Mouse (Mus musculus): ENCODE measurements around the gene Vmn1r40. TPM values are rescaled to one million over a fixed set of nuclear protein-coding genes. Genes with fewer than 3 reads are reported as not detected.

The Vmn1r40 gene
- polyA plus RNA-seq, 1 experiment: not detected

DNA sequence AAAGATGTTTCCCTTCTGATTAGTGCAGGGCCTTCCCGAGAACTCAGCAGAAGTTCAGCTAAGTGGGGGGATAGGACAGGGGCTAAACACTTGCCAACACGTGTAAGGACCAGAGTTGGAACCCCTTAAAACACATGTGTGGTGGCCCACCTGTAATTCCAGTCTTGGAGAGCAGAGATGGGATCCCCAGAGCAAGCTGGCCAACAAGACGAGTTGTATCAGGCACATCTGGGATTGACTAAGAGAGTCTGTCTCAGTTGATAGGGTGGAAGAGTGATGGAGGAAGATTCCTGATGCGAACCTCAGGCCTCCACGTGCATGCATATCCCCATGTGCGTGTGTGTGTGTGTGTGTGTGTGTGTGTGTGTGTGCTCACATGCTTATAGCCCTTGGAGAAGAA is 35.9 kb upstream of the Vmn1r40 start:
- Histone ChIP-seq H3K27ac (ENCODE audit: insufficient read depth, low read length) (no peak overlapping the region), H3K4me1 (ENCODE audit: control insufficient read depth, insufficient read depth, low read length) (no peaks in the 10 kb centered on the region), H3K4me3 (ENCODE audit: insufficient read depth, low read length) (no peak overlapping the region)
- TF ChIP-seq CTCF (IDR thresholded peaks at IDR 0.05; ENCODE audit: extremely low read depth, insufficient read depth, low read length): no peak
- no peak for TF ChIP-seq POLR2A (IDR thresholded peaks at IDR 0.05; ENCODE audit: extremely low read depth, insufficient read depth, low read length)

DNA sequence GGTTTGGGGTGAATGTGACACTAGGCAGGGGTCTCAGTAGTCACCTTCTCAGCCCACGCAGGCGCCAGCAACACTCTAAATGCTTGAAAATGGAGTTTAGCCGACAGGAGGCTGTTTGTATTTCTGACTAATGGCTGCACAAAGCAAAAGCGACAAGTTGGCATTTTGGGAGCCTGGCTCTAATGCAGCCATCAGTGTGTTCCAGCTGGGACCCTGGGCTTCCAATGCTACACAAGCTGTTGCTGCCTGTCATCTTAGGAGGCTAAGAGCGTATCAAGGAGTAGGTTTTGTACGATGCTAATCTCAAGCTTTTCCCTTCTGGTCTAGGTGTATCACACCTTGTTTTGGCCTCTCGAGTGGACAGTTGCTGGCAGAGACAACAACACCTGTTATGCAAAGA is 34.7 kb upstream of the Vmn1r40 start:
- H3K4me3 ChIP-seq (ENCODE audit: insufficient read depth, low read length): no peak overlapping the region
- TF ChIP-seq CTCF (IDR thresholded peaks at IDR 0.05; ENCODE audit: extremely low read depth, insufficient read depth, low read length) (no peak), POLR2A (IDR thresholded peaks at IDR 0.05; ENCODE audit: extremely low read depth, insufficient read depth, low read length) (no peak)
- no peaks in the 10 kb centered on the region for H3K4me1 ChIP-seq (ENCODE audit: control insufficient read depth, insufficient read depth, low read length)
- no peak overlapping the region for H3K27ac ChIP-seq (ENCODE audit: insufficient read depth, low read length)

DNA sequence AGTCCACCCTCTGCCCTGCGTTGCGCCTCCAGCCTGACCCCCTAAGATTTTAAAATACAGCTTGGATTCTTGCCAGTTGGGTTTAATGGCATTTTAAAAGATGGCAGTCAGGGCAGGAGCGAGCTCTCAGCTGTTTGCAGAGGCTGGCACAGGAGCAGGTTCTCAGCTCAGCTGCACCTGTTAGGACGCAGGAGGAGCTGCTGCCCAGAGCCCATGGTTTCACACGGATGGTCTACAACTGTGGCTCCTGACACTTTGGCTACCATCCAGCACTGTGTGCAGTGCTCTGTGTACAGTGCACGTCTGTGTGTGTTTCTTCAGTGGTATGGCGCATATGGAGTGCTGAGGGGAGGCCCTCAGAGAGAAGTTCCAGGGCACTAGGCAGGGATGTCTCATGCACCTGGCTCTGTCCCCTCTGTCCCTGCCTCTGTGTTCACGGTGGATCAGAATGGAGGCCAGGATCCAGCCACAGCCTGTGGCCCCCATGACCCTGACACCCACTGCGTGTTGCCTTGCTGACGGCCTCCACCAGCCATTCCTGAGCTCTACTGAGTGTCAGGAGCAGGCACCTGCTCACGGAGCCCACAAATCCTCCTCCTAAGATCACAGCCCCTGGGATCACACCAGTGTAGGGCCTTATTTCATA is 34.1 kb upstream of the Vmn1r40 start:
- no peak overlapping the region for H3K4me3 ChIP-seq (ENCODE audit: insufficient read depth, low read length)
- no peak overlapping the region for H3K27ac ChIP-seq (ENCODE audit: insufficient read depth, low read length)
- TF ChIP-seq POLR2A (IDR thresholded peaks at IDR 0.05; ENCODE audit: extremely low read depth, insufficient read depth, low read length) (no peak), CTCF (IDR thresholded peaks at IDR 0.05; ENCODE audit: extremely low read depth, insufficient read depth, low read length) (no peak)
- H3K4me1 ChIP-seq (ENCODE audit: control insufficient read depth, insufficient read depth, low read length): no peaks in the 10 kb centered on the region

DNA sequence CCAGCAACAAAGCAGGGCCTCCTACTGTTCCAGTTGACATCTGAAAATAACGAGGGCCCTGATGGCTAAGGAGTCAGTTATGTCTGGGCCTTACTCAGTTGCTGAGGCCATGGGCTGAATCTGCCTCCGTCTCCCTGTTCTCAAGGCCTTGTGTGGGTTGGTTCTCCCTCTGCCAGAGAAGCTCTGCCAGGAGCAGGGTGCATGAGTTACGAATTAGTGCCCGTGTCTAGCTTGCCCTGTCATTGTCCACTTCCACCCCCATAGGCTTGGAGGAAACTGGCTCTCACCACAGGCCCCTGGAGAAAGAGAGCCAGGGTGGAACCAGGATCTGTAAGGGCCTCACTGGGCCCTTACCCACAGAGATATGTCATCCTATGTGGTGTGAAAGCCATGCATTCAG is 28.8 kb upstream of the Vmn1r40 start:
- TF ChIP-seq POLR2A (IDR thresholded peaks at IDR 0.05; ENCODE audit: extremely low read depth, insufficient read depth, low read length) (no peak), CTCF (IDR thresholded peaks at IDR 0.05; ENCODE audit: extremely low read depth, insufficient read depth, low read length) (no peak)

DNA sequence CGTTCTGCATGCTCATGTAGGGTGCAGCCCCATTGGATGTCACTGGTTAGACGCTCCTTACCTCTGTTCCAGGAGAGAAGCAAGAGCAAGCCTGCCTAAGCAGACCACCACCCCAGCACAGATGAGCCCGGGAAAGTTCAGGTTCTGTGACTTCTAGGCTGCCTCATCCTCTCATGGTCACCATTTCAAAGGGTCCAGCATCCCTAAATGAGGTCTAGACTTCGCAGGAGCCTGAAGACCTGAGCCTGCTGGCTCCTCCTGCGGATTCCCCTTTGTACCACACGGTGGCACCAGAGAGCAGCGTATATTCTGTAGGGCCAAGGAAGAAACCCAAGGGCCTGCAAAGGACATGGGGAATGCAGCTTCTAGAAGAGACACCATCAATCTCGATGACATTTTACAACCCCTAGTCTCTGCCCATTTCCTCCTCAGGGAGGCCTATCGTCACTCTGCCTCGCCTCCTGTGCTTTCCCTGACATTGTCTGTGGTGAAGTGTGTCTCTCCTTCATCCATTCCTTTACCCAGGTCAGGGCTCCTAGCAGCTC is 28.0 kb upstream of the Vmn1r40 start:
- Histone ChIP-seq H3K27ac (ENCODE audit: insufficient read depth, low read length) (no peak overlapping the region), H3K4me3 (ENCODE audit: insufficient read depth, low read length) (no peak overlapping the region), H3K4me1 (ENCODE audit: control insufficient read depth, insufficient read depth, low read length) (no peaks in the 10 kb centered on the region)
- TF ChIP-seq POLR2A (IDR thresholded peaks at IDR 0.05; ENCODE audit: extremely low read depth, insufficient read depth, low read length) (no peak), CTCF (IDR thresholded peaks at IDR 0.05; ENCODE audit: extremely low read depth, insufficient read depth, low read length) (peak; percentile 84)

More for the DNA sequence above, 28.8 kb upstream of the Vmn1r40 start:
- Histone ChIP-seq H3K27ac (ENCODE audit: insufficient read depth, low read length) (no peak overlapping the region), H3K4me1 (ENCODE audit: control insufficient read depth, insufficient read depth, low read length) (no peaks in the 10 kb centered on the region), H3K4me3 (ENCODE audit: insufficient read depth, low read length) (no peak overlapping the region)

DNA sequence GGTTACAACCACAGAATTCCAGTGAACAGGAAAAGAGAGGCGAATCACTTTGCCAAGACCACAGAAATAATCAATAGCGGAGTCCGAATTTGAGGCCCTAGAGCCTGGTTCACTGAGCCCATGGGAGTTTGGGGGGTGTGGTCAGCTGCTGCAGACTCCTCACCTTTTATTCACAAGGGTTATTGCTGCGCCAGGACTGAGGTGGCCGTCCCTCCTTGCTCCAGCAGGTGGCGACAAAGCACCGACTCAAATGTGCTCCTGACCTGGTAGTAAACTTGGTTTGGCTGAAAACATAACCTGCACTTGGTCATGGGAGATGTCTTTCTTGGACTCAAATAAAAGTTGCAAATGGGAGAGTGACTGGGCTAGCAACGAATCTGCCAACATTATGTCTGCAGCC is 27.2 kb upstream of the Vmn1r40 start:
- Histone ChIP-seq H3K27ac (ENCODE audit: insufficient read depth, low read length) (no peak overlapping the region), H3K4me1 (ENCODE audit: control insufficient read depth, insufficient read depth, low read length) (no peaks in the 10 kb centered on the region), H3K4me3 (ENCODE audit: insufficient read depth, low read length) (no peak overlapping the region)
- TF ChIP-seq POLR2A (IDR thresholded peaks at IDR 0.05; ENCODE audit: extremely low read depth, insufficient read depth, low read length) (no peak), CTCF (IDR thresholded peaks at IDR 0.05; ENCODE audit: extremely low read depth, insufficient read depth, low read length) (peak; percentile 87)

DNA sequence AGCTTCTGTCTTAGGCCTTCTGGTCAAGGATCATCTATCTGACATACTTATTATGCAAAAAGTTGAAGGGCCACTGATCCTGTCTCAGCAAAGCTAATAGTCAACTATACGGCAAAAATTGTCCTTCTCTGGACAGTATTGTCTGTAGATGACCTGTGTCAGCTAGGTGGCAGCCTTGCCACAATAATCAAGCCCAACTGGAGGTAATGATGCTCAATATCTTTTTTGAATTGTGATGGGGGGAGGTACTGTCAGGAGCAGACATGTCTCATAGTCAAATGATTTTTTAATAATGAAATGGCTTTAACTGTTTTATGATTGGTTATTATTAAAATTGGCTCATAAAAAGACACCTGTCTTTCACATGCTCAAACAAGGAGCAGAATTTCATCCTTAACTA is 23.1 kb upstream of the Vmn1r40 start:
- Histone ChIP-seq H3K27ac (ENCODE audit: insufficient read depth, low read length) (no peak overlapping the region), H3K4me3 (ENCODE audit: insufficient read depth, low read length) (no peak overlapping the region), H3K4me1 (ENCODE audit: control insufficient read depth, insufficient read depth, low read length) (no peaks in the 10 kb centered on the region)
- peak; percentile 43; the same call in 1 of the 2 replicates for TF ChIP-seq CTCF (IDR thresholded peaks at IDR 0.05; ENCODE audit: extremely low read depth, insufficient read depth, low read length)
- TF ChIP-seq POLR2A (IDR thresholded peaks at IDR 0.05; ENCODE audit: extremely low read depth, insufficient read depth, low read length): no peak

DNA sequence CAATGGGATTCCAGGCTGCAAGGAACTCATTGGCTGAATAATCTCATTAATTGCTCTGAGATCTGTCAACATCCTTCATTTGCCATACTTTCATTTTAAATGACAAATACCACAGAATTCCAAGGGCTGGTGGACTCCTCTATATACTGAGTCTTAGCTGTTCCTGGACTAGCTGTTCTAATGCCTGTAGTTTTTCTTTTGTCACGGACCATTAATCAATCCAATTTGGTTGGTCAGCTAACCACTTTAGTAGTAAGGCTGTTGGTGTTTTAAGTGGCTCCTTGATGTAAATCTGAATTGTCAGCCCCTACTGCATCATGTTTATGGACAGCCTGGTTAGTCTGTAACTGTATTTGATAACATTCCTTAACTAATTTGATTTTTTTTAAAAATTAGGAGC is 20.2 kb upstream of the Vmn1r40 start:
- no peaks in the 10 kb centered on the region for H3K4me1 ChIP-seq (ENCODE audit: control insufficient read depth, insufficient read depth, low read length)
- H3K27ac ChIP-seq (ENCODE audit: insufficient read depth, low read length): no peak overlapping the region
- TF ChIP-seq CTCF (IDR thresholded peaks at IDR 0.05; ENCODE audit: extremely low read depth, insufficient read depth, low read length) (no peak), POLR2A (IDR thresholded peaks at IDR 0.05; ENCODE audit: extremely low read depth, insufficient read depth, low read length) (no peak)
- no peak overlapping the region for H3K4me3 ChIP-seq (ENCODE audit: insufficient read depth, low read length)

DNA sequence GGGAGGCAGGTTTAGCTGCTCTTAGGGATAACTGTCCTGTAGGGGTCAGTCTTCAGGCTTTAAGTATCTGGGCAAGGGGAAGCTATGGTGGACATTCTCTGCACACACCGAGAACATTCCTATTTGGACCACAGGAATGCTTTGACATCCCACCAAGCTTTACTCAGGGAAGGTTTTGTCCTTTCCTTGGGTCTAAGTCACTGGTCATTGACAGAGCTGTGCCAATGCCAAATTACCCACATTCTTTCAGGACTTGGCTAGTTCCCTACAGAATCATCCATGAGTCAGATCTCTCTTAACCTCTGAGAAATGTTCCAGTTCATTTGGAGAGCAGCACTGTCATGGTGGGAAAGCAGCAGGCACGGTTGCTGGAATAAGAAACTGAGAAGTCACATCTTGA is 716 bp upstream of the Vmn1r40 start:
- H3K4me1 ChIP-seq (ENCODE audit: control insufficient read depth, insufficient read depth, low read length): no peaks in the 10 kb centered on the region
- H3K4me3 ChIP-seq (ENCODE audit: insufficient read depth, low read length): no peak overlapping the region
- H3K27ac ChIP-seq (ENCODE audit: insufficient read depth, low read length): no peak overlapping the region
- TF ChIP-seq POLR2A (IDR thresholded peaks at IDR 0.05; ENCODE audit: extremely low read depth, insufficient read depth, low read length) (no peak), CTCF (IDR thresholded peaks at IDR 0.05; ENCODE audit: extremely low read depth, insufficient read depth, low read length) (no peak)

DNA sequence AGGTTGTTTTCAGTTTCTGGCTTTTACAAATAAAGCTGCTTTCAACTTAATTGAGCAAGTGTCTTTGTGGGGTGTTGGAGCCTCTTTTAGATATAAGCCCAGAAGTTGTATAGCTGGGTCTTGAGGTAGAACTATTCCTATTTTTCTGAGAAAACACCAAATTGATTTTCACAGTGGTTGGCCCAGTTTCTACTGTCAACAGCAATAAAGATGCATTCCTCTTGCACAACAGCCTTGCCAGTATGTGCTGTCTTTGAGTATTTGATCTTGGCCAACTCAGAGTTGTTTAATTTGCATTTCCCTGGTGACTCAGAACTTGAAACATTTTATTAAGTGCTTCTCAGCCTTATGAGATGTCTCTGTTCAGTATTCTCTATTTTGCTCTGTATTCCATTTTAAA is 10.7 kb downstream of the Vmn1r40 start:
- H3K4me3 ChIP-seq (ENCODE audit: insufficient read depth, low read length): no peak overlapping the region
- no peaks in the 10 kb centered on the region for H3K4me1 ChIP-seq (ENCODE audit: control insufficient read depth, insufficient read depth, low read length)
- no peak overlapping the region for H3K27ac ChIP-seq (ENCODE audit: insufficient read depth, low read length)
- TF ChIP-seq CTCF (IDR thresholded peaks at IDR 0.05; ENCODE audit: extremely low read depth, insufficient read depth, low read length): no peak
- no peak for TF ChIP-seq POLR2A (IDR thresholded peaks at IDR 0.05; ENCODE audit: extremely low read depth, insufficient read depth, low read length)
